Mouse (Mus musculus) cerebellum, postnatal 4 days (tissue): ENCODE results near the gene Carnmt1.

Source experiments
- DNase-seq, 2 experiments: peaks; one replicate each; pipeline ENCODE4 v3.0.0; 2022; ENCODE audit warnings: low spot score in 2 of 2, mixed read lengths in 1 of 2

The Carnmt1 gene

DNA sequence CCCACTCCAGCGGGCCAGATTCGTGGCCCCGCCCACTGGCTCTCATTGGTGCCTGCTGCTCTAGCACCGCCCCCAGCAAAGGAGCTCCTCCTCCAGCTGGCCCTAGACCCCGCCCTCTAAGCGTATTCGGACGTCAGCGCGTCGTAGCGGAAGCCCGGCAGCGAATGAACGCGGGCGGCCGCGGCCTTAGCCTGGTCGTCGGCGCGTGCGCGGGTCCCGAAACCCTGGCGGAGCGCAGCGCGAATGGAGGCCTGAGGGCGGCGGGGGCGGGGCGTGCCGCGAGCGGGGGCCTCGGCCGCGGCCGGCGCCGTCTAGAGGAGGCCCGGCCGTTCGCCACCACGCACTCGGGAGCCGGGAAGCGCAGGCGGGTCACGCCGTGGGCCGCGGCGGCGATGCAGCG, at the start of gene Carnmt1:
Carnmt1 (plus strand) TSS at position 157 of the 400 bp plus-strand sequence.
- DNase-seq, result peak; percentile 95 to 98

DNA sequence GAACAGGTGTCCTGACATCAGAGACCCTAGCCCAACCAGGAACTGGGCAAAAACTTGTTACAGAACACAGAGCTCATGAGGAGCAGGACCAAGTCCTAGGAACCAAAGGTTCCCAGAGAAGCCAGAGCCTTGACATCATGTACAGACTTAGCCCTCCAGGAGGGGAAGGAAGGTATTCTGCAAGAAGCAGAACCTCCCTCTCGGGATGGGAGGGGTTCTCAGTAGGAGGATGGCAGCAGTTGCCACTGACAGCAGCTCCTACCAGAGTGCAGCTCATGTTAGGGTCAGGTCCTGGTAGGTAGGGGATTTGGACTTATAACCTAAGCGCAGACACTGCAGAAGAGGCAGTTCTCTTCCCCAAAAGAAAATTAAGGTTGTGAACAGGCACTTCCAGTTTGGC, 46.7 kb upstream of the Carnmt1 start:
- no peak for DNase-seq

DNA sequence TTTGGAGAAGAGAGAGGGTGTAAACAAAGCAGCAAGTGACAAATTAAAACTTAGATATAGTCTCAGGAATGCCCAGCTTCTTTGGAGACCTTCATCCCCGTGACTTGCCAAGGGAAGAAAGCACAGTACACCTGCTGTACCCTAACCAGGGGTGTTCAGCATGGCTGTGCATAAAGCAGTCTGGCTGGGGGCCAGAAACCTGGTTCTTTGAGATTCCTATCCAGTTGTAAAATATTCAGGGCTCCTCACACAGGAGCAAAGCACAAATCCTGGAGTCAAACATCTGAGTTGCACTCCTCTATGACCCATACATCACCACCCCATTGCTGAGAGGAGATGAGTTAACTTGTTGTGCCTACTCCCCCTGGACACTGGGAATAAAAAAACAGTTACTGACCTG, 41.0 kb upstream of the Carnmt1 start:
- no peak for DNase-seq

DNA sequence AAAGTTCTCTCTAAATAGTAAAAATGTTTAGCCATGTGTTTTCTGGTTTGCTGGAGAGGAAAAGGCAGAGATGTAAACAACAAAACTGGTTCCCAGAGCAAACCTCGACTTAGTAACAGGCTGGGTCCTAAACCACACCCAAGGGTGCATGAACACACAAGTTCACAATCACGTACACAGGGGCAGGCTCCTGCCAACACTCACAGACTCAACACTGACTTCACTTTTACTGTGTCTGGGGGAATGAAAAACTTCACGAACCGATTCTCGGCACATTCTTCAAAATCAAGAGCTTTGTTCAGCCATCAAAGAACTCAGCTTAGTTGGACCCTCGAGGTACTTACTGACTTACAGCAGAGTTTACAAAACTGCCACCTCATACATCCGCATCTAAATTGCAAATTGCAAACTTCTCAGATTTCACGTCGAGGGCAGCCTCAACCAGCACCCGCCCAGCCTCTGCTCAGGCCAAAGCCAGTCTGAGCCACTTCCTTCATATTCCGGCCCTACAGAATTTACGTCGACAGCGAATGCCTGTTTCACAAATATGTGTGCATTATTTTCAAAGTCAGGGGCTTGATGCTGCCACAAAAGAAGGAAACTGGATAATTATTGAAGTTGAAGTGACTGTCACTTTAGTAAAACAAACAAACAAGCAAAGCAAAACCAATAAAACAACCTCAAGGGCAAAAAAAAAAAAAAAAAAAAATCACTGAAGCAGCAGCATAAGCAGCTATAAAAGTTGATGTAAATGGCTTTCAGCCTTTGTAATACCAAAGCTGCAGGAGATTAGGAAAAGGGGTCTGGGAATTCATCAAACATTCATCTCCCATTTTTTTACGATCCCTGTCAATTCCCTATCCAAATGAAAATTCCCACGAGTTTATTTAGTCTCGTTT, 40.1 kb upstream of the Carnmt1 start:
- no peak for DNase-seq

DNA sequence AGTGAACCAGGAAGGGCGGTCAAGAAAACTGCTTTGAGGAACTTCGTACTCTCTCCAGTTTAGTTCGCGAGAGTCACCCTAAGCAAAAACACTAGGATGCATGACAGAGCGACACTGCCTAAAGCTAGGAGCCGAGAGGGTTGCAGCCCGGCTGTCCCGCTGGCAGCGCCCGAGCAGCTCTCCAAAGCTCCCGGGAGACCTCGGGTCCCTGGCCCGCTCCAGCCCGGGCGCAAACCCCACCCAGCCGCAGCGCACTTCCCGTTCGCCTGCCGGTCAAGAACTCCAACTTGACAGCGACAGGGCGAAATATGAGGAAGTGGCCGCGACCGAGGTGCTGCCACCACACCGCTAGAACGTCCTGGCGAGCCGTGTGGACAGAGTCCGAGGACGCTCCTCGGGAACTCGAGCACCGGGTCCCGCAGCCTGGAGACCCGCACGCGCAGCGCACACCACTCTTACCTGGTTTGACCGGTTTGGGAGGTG, 39.4 kb upstream of the Carnmt1 start:
- peak in 1 of 2 experiments; percentile 39 for DNase-seq

DNA sequence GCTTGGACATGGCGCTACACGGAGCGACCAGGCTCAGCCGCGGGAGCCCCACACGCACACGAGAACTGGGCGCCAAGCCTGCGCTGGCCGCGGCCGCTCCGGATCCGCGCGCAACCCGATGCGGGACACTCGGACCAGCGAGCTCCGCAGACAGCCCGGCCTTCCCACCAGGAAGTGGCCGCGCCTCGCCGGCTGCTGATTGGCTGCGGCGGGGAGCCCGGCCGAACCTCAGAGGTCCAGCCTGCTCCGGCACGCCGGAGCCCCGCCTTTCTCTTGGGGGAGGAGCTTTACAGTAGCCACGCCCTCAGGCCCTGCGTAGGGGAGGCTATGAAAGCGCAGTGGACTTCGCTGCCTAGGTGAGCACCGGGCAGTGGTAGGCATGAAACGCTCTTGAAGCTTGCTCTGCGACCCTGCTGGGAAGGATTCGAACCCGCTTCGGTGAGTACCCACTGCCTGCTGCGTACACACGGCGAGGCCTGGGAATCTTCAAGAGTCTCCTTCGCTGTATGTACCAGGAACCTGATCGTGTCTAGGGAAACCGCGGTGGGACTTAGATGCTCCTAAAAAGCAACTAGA, 38.8 kb upstream of the Carnmt1 start, which contains the start of the genes Ostf1 and Nmrk1:
Ostf1 (minus strand) TSS at position 180 of the 576 bp plus-strand sequence.
Nmrk1 (plus strand) TSS at position 307 of the 576 bp plus-strand sequence.
- DNase-seq, result peak; percentile 84 to 92

DNA sequence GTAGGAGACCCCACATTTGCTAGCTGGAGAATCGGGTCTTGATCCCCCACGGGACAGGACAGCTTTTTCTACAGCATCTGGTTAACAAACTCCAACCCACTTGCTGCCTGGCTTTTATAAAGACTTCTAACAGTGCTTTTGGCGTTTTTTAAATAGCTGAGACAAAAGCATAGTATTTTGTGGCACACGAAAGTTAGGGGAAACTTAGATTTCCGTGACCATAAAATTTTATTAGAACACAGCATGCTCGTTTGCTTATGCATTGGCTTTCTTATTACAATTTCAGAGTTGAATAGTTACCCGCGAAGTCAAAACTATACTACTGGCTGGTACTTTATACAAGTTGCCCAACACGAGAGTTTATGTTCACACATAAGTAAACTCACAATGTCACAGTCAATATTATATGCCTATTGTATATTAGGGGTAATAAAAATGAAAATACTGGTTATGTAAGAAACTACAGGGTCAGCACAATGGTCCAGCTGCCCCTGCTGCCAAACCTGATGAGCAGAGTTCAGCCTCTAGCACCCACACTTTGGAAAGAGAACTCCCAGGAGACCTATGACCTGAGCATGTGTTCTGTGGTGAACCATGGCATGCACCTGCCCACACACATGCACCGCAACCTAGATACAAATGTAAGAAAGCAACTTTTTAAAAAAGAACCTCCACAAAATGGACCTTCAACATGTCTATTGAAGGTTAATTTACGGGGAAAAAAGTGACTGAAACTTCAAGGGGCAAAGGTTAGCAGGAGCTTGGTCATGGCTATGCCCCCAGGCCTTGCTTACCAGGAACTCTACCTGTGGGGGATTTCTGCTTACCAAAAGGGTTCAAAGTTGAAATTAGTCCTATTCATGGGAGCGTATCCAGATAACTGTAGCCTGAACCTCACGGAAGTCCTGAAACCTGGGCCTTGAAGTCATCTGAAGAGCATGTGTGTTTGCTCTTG, 38.1 kb upstream of the Carnmt1 start:
- no peak for DNase-seq

DNA sequence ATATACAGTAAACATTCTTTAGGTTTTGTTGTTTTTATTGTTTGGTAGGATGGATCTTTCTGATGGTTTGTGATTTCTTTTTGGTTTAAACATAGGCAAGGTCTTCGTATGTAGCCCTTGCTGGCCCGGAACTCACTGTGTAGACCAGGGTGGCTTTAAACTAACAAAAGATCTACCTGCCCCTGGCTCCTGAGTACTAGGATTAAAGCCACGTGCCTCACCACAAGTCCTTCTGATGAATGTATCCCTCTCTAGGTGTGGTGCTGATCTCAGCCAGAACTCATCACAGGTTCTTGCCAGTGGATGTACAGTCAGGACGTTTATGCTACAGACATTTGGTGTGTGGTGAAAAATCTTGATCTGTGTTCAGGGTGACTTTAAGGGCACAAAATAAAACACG, 32.6 kb upstream of the Carnmt1 start:
- no peak for DNase-seq

DNA sequence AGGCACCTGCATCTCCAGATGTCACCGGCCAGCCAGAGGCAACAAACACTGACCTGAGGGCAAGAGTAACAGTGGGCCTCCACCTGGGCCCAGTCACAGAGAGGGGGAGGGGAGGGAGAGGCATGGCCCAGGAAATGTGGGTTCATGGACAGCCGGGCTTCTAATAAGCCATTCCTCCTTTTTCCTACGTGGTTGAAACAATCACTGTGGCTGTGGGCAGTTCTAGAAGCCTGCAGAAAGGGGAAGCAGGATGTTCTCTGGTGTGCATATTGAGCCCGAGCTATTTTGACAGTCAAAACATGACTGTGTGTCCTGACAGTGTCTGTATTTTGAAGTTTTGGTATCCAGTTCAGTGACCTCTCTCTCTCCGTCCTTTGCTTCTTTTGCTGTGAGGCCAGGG, 31.6 kb upstream of the Carnmt1 start:
- no peak for DNase-seq

DNA sequence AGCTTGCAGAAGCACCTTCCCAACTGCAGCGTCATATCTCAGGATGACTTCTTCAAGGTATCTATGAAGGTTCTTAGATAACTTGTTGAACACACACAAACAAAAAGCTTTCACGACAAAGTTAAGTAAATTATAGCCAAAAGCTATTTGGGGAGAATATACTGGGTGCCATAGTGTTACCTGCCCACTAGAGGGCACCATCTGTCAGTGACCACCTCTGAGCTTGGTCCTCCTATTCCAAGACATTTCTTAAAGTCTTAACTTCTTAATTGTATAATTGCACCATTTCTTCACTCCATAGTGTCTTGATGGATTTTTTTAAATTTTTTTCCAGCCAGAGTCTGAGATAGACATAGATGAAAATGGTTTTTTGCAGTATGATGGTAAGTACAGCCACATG, 31.0 kb upstream of the Carnmt1 start:
- DNase-seq, result no peak

DNA sequence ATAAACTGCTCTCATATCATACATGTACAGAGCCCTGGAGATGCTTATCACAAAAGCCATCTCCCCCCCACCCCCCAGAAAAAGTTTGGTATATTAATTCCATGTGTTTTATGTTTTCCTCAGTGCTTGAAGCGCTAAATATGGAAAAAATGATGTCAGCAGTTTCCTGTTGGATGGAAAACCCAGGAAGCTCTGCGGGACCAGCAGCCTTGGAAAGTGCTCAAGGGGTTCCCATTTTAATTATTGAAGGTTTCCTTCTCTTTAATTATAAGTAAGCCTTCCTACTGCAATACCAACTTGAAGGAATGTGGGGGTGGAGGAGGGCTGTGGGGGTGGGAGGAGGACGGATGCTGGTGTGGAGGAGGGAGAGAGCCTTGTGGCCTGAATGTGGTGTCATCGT, 29.6 kb upstream of the Carnmt1 start:
- no peak for DNase-seq

DNA sequence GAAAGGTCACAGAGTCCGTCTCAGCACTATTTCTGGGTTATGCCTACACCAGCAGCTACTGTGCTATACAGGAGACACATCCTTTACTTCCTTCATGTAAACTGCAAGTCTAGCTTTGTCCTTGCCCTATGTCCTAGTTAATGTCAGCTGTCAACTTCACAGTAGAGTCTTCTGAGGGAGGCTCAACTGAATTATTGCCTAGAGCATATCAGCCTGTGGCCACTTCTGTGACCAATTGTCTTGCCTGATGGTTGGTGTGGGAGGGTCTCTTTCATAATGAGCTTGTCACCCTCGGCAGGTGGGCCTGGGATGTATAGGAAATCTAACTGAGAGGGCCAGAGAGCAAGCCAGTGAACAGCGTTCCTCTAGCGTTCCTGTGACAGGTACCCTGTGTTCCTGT, 27.2 kb upstream of the Carnmt1 start:
- DNase-seq, result no peak

DNA sequence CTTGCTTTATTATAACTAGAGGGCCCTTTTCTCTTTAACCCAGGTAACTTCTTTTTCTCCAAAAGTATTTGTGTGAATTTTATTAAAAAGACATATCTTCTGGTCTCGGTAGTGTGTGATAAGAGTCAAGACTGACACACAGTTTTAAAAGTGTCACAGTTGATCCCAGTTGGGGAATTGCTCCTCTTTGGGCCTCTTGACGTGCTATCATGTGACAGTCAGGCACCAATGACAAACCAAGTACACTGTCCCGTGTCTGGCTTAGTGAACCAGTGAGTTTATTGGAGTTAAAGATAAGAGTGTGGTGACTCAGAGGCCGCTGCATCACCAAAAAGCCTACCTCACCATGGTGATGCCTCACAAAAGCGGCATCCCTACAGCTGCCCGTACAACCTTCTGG, 26.5 kb upstream of the Carnmt1 start:
- DNase-seq, result no peak

DNA sequence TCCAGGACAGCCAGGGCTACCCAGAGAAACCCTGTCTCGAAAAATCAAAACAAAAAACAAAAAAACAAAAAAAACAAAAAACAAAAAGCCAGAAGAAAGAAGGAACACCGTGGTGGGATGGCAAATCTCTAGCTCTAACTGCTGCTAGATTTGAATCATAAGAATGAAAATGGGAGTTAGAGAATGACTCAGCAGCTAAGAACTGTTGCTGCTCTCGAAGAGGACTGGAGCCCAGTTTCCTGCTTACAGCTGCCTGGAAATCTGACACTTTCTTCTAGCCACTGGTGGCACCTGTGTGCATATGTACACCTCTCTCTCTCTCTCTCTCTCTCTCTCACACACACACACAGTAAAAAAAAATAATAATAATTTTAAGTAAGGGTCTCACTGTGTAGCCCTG, 24.2 kb upstream of the Carnmt1 start:
- no peak for DNase-seq

DNA sequence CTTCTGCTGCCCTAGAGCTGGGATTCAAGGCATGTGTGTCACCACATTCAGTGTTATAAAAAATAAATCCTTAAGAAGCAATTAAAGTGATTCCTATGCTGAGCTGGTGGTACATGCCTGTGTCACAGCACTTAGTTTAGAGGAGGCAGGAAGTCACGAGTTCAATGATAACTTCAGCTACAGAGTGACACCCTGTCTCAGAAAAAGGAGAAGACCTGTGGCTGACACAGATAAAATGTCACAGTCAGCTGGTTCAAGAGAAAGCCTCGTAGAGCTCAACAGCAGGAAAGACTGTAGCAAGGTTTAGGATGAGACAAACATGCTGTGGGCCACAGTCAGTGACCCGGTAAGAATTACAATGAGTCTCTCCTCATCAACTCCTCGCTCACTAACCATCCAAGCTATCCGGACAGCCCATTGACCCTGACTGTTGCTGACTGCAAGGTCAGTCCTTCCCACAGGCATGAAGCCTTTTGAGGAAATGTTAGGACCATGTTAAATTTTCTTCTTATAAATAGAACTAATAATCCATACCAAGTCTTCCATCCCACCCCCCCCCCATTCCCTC, 23.6 kb upstream of the Carnmt1 start:
- DNase-seq, result no peak

DNA sequence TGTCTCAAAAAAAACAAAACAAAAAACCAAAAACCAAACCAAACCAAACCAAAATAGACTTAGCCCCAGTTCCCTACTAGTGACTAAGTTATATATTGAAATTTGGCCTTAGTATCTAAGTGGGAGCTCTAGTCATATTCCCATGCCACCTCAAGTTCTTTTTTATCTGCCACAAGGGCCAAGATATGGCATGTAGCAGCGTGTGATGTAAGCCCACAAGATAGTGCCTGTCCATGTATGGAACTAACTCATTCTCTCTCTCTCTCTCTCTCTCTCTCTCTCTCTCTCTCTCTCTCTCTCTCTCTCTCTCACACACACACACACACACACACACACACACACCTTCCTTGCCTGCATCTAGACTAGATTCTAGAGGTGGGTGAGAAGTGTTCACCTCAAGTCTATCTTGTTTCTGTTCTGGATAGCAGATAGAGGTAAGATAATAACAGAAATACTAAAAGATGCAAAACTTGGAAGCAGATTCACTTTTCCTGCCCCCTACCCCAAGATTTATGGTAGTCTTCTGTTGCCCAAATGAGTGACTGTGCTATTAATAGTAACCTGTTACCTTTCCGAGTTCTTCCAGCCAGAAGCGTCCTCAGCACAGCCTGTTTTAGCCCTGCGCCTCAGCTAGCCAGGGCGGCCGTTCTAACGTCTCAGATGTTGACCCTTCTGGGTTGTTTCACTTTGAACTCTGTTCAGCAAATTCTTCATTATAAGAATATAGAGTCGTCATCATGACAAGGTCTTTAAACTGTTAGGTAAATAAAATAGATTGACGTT, 22.6 kb upstream of the Carnmt1 start:
- no peak for DNase-seq

DNA sequence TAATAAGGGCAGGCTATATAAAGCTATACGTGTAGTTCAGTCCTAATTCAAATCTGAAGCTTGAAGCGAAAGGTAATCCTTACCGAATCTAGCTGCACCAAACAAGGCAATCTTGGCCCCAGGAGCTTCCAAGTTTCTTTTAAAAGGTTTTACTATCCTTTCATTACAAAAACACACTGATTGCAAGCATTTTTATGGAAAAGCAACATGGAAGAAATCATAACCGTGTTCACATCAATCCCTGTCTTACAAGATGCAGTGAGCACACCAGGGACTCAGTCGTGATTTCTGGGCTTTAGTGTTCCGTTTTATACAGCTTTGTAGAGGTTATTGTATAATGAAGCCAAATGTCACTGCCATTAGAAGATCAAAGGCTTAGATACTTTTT, 22.0 kb upstream of the Carnmt1 start:
- no peak for DNase-seq

DNA sequence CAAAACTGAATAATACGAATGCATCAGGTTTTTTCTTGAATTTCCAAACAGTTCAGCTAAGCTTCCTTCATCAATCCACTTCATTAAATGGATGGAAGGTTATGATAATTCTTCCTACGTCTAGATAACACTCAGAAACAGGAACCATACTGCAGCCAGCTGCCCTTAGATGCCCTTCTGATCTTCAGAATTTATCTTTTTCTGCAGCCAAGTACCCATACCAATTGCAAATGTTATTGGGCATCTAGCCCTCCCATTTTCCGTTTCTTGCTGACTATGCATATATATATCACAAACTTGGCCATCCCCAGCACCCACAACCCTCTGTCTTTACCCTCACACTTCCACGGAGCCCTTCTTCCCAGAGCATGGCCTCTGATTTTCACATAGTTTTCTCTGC, 20.6 kb upstream of the Carnmt1 start:
- no peak for DNase-seq

DNA sequence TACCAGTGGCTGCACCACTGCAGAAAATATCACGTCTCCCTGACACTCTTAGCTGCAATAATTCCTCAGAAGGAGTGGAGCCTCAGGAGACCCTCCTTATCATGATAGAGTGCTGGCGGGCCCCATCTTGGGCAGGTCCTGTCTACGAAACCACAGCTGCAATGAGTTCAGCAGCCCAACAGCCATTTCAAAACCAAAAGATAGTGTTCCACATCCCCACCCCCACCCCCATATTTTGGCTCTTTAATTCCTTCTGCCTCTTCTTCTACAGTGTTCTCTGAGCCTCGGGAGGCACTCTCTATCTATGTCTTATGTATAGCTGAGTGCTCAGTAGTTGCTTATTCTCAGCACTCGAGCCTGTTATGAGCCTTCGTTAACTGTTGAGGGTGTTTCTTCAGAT, 20.1 kb upstream of the Carnmt1 start:
- DNase-seq, result no peak

DNA sequence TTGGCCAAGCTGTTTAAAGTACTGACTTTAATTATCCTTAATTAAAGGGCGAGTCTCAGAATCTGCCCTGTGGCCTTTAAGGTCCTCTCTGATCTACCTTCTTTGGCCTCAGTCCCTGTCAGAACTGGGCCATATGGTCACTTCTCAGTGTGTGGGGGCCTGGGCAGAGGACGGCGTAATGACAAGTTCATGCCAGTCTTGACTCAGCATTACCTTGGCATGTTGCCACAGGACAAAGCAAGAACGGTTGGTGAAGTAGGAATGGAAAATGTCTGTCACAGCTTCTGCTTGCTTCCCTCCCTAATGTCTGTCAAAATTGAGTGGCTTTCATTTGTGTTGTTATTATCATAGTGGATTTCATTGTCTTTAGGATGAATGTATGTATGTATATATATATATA, 18.0 kb upstream of the Carnmt1 start:
- DNase-seq, result peak in 1 of 2 experiments; percentile 58

DNA sequence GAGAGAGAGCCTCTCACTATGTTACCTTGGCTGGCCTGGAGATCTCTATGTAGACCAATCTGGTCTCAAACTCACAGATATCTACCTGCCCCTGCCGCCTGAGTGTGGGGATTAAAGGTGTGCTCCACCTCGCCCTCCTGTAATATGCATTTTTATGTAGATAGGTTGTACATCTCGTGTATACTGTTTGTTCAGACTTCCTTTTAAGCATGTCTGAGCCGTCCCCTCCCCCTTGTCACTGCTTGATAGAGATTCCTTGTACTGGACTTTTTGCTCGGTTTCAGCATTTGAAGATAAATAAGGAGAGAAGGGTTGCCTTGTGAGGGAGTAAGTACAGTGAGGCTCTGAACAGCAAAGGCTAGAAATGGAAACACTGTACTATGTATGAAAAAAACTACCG, 17.5 kb upstream of the Carnmt1 start:
- DNase-seq, result no peak
